Mouse (Mus musculus) stomach, embryonic 15.5 days (tissue): ENCODE results near the gene Gm17657. TPM values are rescaled to one million over a fixed set of nuclear protein-coding genes. Genes with fewer than 3 reads are reported as not detected.

Source experiments
- ATAC-seq: fragments of 200-750 bp; cut with Nextera tagmentation; 2 replicates; pipeline ENCODE4 v1.8.0; 2017; ENCODE audit warnings: low read depth, moderate number of reproducible peaks, moderate TSS enrichment; ENCODE audit not compliant: insufficient read depth, low FRiP score
- H3K27ac ChIP-seq: fragments of 300-500 bp; sonication (generic); 2 replicates; pipeline ENCODE4 v1.5.1; 2015; ENCODE audit warnings: mild to moderate bottlenecking, inconsistent platforms
- H3K27me3 ChIP-seq: fragments of 300-500 bp; sonication (generic); replicated peaks from 2 replicates; pipeline ENCODE4 v1.6.1; 2015; ENCODE audit warnings: inconsistent platforms
- H3K36me3 ChIP-seq: fragments of 300-500 bp; sonication (generic); 2 replicates; pipeline ENCODE4 v1.6.1; 2015; ENCODE audit warnings: inconsistent platforms
- H3K4me1 ChIP-seq: fragments of 300-500 bp; sonication (generic); 2 replicates; pipeline ENCODE4 v1.6.1; 2015; ENCODE audit warnings: inconsistent platforms
- H3K4me2 ChIP-seq: fragments of 300-500 bp; sonication (generic); 2 replicates; pipeline ENCODE4 v1.6.1; 2015; ENCODE audit warnings: mild to moderate bottlenecking, inconsistent platforms
- H3K4me3 ChIP-seq: fragments of 300-500 bp; sonication (generic); replicated peaks from 2 replicates; pipeline ENCODE4 v1.5.1; 2015; ENCODE audit warnings: inconsistent platforms
- H3K9ac ChIP-seq: fragments of 300-500 bp; sonication (generic); 2 replicates; pipeline ENCODE4 v1.6.1; 2015; ENCODE audit warnings: inconsistent platforms
- H3K9me3 ChIP-seq: fragments of 300-500 bp; sonication (generic); 2 replicates; pipeline ENCODE4 v1.6.1; 2016; ENCODE audit warnings: inconsistent platforms
- WGBS: fragments of 180-500 bp; shearing (Covaris S2); methylation state at CpG from one replicate; pipeline ENCODE4 v1.1.7; 2015; 5-methylcytosine and 5-hydroxymethylcytosine counted together
- polyA plus RNA-seq: library from polyadenylated mRNA; unstranded; fragments of >200 nt; fragmentation: Nextera tagmentation; extraction: Ambion mirVana; gene quantifications from 2 replicates; pipeline ENCODE4 v1.2.1, GENCODE M21; 2015

Gm17657 gene
- polyA plus RNA-seq, 1 experiment from 2014 or later, result not detected

GRCm38 (mm10) chr17:29514435-29514834 lies 35.0 kb downstream of the Gm17657 start:
- H3K27me3 ChIP-seq, result no peaks in the 10 kb centered on the region
- H3K9ac ChIP-seq, result no peak overlapping the region
- H3K4me3 ChIP-seq, result no peak overlapping the region
- no peaks in the 10 kb centered on the region for H3K9me3 ChIP-seq
- no peaks in the 10 kb centered on the region for H3K36me3 ChIP-seq
- no peak overlapping the region for H3K4me2 ChIP-seq
- H3K27ac ChIP-seq, result no peak overlapping the region; the same call in 1 of the 2 replicates
- under 1% methylated on average over 11 of the region's 11 CpGs for WGBS
- peaks cover 2% of the 10 kb centered on the region; the same call in 1 of the 2 replicates for H3K4me1 ChIP-seq
- ATAC-seq, result no peak

- WGBS, result 28% methylated on average over 13 of the region's 13 CpGs
- no peak overlapping the region for H3K4me3 ChIP-seq
- no peaks in the 10 kb centered on the region for H3K36me3 ChIP-seq
- H3K4me2 ChIP-seq, result no peak overlapping the region
- H3K9ac ChIP-seq, result no peak overlapping the region
- peak; percentile 81 for ATAC-seq
- H3K9me3 ChIP-seq, result no peaks in the 10 kb centered on the region
- peaks cover 2% of the 10 kb centered on the region; the same call in 1 of the 2 replicates for H3K4me1 ChIP-seq
- no peak overlapping the region for H3K27ac ChIP-seq
- no peaks in the 10 kb centered on the region for H3K27me3 ChIP-seq
Observed at GRCm38 (mm10) chr17:29513044-29513730, 36.3 kb downstream of the Gm17657 start.

- Histone ChIP-seq H3K4me3 (no peak overlapping the region), H3K9ac (no peak overlapping the region), H3K4me2 (no peak overlapping the region), H3K9me3 (no peaks in the 10 kb centered on the region), H3K36me3 (no peaks in the 10 kb centered on the region), H3K27me3 (no peaks in the 10 kb centered on the region), H3K27ac (no peak overlapping the region), H3K4me1 (peaks cover 2% of the 10 kb centered on the region; the same call in 1 of the 2 replicates)
- ATAC-seq, result no peak
- whole genome bisulfite sequencing, result 46% methylated on average over 8 of the region's 8 CpGs
Observed at GRCm38 (mm10) chr17:29510691-29511090, 38.7 kb downstream of the Gm17657 start.

GRCm38 (mm10) chr17:29508927-29509608 lies 40.4 kb downstream of the Gm17657 start:
- H3K4me2 ChIP-seq, result no peak overlapping the region
- ATAC-seq, result peak; percentile 59; the same call in 1 of the 2 replicates
- no peaks in the 10 kb centered on the region for H3K9me3 ChIP-seq
- H3K27ac ChIP-seq, result no peak overlapping the region
- peaks cover 2% of the 10 kb centered on the region; the same call in 1 of the 2 replicates for H3K4me1 ChIP-seq
- no peak overlapping the region for H3K9ac ChIP-seq
- 67% methylated on average over 12 of the region's 12 CpGs for WGBS
- no peak overlapping the region for H3K4me3 ChIP-seq
- H3K36me3 ChIP-seq, result no peaks in the 10 kb centered on the region
- no peaks in the 10 kb centered on the region for H3K27me3 ChIP-seq

GRCm38 (mm10) chr17:29503700-29504099 lies 45.7 kb downstream of the Gm17657 start:
- Histone ChIP-seq H3K4me2 (no peak overlapping the region), H3K4me3 (no peak overlapping the region), H3K9ac (no peak overlapping the region), H3K9me3 (no peaks in the 10 kb centered on the region), H3K27ac (no peak overlapping the region), H3K4me1 (peaks cover 6% of the 10 kb centered on the region; the same call in 1 of the 2 replicates), H3K27me3 (no peaks in the 10 kb centered on the region), H3K36me3 (no peaks in the 10 kb centered on the region)
- no peak for ATAC-seq
- WGBS, result 79% methylated on average over 5 of the region's 5 CpGs

- Histone ChIP-seq H3K36me3 (no peaks in the 10 kb centered on the region), H3K9me3 (no peaks in the 10 kb centered on the region), H3K27me3 (no peaks in the 10 kb centered on the region), H3K27ac (no peak overlapping the region), H3K4me2 (peak overlapping the region; percentile 50), H3K4me3 (peak overlapping the region; percentile 12; the same call in 1 of the 2 replicates), H3K9ac (no peak overlapping the region), H3K4me1 (peaks cover 6% of the 10 kb centered on the region; the same call in 1 of the 2 replicates)
- WGBS, result 10% methylated on average over 32 of the region's 32 CpGs
- no peak for ATAC-seq
Observed at GRCm38 (mm10) chr17:29502669-29503665, 46.5 kb downstream of the Gm17657 start.

GRCm38 (mm10) chr17:29502005-29502668 lies 47.3 kb downstream of the Gm17657 start:
- Histone ChIP-seq H3K27me3 (no peaks in the 10 kb centered on the region), H3K36me3 (no peaks in the 10 kb centered on the region), H3K4me3 (no peak overlapping the region), H3K4me1 (peaks cover 6% of the 10 kb centered on the region; the same call in 1 of the 2 replicates), H3K4me2 (peak overlapping the region; percentile 50; the same call in 1 of the 2 replicates), H3K9me3 (no peaks in the 10 kb centered on the region), H3K27ac (no peak overlapping the region), H3K9ac (no peak overlapping the region)
- WGBS, result 64% methylated on average over 7 of the region's 7 CpGs
- no peak for ATAC-seq

- ATAC-seq, result peak; percentile 84
- Histone ChIP-seq H3K27ac (no peak overlapping the region), H3K36me3 (no peaks in the 10 kb centered on the region), H3K27me3 (no peaks in the 10 kb centered on the region), H3K4me1 (peaks cover 6% of the 10 kb centered on the region; the same call in 1 of the 2 replicates), H3K9me3 (no peaks in the 10 kb centered on the region), H3K4me3 (no peak overlapping the region), H3K4me2 (no peak overlapping the region), H3K9ac (no peak overlapping the region)
- 68% methylated on average over 17 of the region's 17 CpGs for WGBS
Observed at GRCm38 (mm10) chr17:29500802-29501469, 48.5 kb downstream of the Gm17657 start.

GRCm38 (mm10) chr17:29500243-29500740 lies 49.1 kb downstream of the Gm17657 start:
- H3K4me3 ChIP-seq, result no peak overlapping the region
- H3K9ac ChIP-seq, result no peak overlapping the region
- 70% methylated on average over 7 of the region's 7 CpGs for WGBS
- no peaks in the 10 kb centered on the region for H3K9me3 ChIP-seq
- H3K27ac ChIP-seq, result no peak overlapping the region
- no peaks in the 10 kb centered on the region for H3K27me3 ChIP-seq
- H3K4me2 ChIP-seq, result no peak overlapping the region
- no peaks in the 10 kb centered on the region for H3K36me3 ChIP-seq
- peak; percentile 14; the same call in 1 of the 2 replicates for ATAC-seq
- H3K4me1 ChIP-seq, result peaks cover 6% of the 10 kb centered on the region; the same call in 1 of the 2 replicates

GRCm38 (mm10) chr17:29499511-29499910 lies 49.9 kb downstream of the Gm17657 start:
- no peak for ATAC-seq
- 65% methylated on average over 6 of the region's 6 CpGs for WGBS

More at GRCm38 (mm10) chr17:29499511-29499910, 49.9 kb downstream of the Gm17657 start:
- H3K4me3 ChIP-seq, result no peak overlapping the region
- H3K4me1 ChIP-seq, result peaks cover 9% of the 10 kb centered on the region; the same call in 1 of the 2 replicates
- H3K4me2 ChIP-seq, result no peak overlapping the region
- no peak overlapping the region; the same call in 1 of the 2 replicates for H3K27ac ChIP-seq
- H3K9me3 ChIP-seq, result no peaks in the 10 kb centered on the region
- H3K36me3 ChIP-seq, result peaks cover 2% of the 10 kb centered on the region
- no peak overlapping the region for H3K9ac ChIP-seq
- H3K27me3 ChIP-seq, result no peaks in the 10 kb centered on the region
